Mouse (Mus musculus) layer of hippocampus, adult 18-20 months (tissue): ENCODE results near the gene Mapk6. TPM values are rescaled to one million over a fixed set of nuclear protein-coding genes. Genes with fewer than 3 reads are reported as not detected.
A peak's percentile ranks its signal among the peaks of the same experiment; 100 is the strongest.

Experiments
- DNase-seq, 2 experiments: peaks; one replicate each; pipeline ENCODE4 v3.0.0; 2022; ENCODE audit warnings: low spot score in 2 of 2
- total RNA-seq, 2 experiments: library from RNA; stranded (reverse); gene quantifications; 2 replicates each; pipeline ENCODE4 v1.2.3; 2021

Mapk6 gene
- total RNA-seq, 2 experiments from 2014 or later = 25.4 to 27.0 TPM

DNA sequence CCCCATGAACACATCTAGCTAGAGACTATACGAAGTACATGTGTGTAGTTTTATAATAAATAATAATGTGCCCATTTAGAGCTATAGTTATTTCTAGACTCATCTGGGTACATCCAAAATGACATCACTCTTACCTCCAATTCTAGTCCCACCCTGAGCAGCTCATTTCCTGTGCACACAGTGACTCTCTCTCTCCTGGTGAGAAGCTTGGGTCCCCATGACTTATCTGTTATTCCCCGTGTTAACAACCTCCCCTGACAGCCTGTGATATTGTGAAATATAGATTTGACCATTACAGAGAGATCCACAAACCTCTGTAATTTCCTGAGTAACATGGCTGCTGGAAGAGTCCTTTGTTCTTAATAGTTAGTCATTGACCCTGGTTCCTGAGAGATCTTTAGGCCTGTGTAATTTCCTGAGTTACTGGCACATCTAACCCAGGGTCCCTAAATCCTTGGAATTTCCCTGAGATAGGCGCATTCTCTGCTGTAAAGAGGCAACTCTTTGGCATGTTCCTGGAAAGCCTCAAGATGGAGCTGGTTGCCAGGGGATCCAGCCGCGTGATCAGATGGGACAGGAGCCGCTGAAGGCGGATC lies 16.1 kb upstream of the Mapk6 start:
- DNase-seq = no peak

DNA sequence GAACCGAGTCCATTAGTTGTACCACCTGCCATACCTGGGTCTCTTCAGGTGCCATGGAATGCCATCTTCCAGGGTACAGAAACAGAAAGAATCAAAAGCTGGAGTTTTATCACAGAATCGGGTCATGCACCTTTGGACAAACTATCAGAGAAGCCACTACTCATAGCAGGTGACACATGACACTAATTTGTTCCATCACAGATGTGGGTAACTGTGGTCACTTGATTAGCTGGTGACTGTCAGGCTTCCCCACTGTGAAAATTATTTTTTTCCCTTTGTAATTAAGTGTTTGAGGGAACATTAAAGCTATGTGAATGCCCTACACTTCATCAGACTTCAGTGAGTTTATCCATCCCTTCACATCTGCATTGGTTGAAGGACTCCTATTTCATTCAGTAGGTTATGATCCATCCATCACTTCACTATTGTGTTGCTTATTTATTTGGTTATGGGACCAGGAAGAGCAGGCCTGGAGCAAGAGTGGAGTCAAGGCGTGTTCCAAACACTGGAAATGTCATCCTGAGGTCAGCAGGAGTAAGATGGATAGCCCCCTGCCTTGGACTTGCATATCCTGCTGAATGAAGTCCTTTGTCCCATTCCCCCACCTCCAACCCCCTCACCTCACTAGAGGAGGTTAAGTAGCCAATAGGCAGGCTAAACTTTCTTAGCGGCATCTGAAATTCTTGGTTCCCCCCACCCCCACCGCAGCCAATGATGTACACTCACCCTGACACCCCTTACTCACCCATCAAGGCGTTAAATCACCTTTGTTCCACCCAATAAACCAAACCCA lies 14.7 kb upstream of the Mapk6 start:
- DNase-seq = no peak

DNA sequence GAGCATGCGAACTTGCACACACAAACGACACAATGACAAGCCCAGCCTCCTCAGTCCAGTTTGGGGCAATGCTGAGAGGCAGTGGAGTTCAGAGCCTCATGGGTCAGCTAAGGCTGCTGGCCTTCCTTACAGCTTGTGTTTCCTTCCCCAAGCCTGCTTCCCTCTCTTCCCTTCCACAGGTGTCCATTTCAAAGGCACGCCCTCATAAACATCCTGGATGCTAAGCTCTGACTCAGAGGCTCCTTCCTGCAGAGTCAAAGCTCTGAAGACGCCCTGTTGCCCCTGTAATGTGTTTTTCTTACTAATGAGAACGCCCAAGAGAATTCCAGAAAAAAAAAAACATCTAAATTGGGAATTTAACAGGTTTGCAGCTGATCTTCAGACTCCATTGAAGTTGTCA lies 13.9 kb upstream of the Mapk6 start:
- DNase-seq = no peak

DNA sequence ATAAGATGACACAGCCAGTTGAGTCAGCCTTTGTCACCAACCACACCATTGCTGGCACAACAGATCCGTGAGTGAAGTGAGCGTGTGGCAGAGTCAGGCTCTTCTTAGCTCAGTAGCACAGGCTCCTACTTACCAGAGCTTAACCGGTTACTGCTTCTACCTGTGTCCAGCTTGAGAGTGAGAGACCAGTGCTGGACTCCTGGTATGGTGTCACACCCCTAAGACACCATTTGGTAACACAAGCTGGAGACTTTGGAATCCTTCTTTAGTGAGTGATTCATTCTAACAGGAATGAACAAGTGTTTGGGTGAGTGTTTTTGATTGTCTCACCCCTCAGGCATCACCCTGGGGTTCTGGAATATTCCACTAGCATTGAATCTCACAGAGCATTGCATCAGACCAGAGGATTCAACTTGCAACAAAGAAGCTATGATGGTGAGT lies 12.5 kb upstream of the Mapk6 start:
- no peak for DNase-seq

DNA sequence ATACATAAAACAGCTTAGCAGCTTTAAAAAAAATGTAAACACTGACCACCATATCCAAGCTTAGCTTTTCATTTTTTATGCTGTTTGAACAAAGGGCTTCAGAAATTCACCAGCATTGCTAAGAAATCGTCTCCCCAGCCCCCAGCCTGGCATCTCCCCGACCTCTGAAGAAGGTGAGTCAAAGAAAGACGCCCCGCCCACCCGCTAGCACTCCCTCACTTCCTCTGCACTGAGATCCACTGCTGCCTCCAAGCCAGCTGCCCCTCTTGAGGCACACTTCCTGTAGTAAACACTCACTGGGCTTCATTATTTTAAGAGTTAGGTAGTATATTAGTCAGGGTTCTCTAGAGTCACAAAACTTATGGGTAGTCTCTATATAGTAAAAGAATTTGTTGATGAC lies 4.4 kb upstream of the Mapk6 start:
- DNase-seq = no peak

DNA sequence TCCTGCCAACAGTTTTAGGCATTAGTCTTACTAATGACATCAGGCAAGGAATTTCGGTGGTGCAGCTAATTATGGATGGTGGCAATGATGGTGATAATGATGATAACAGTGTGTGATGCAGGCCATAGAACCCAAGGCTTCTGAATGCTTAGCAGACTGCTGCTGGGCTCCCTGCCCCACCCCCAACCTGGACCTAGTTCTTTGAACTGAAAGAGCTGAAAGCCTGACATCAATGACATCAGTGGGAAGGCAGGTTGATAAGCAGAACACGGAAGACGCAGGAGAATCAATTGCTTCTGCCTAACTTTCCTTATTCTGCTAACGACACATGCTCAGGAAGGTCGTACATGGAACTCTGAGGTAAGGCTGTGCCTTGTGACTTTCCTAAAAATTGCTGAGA lies 3.4 kb upstream of the Mapk6 start:
- DNase-seq = no peak

DNA sequence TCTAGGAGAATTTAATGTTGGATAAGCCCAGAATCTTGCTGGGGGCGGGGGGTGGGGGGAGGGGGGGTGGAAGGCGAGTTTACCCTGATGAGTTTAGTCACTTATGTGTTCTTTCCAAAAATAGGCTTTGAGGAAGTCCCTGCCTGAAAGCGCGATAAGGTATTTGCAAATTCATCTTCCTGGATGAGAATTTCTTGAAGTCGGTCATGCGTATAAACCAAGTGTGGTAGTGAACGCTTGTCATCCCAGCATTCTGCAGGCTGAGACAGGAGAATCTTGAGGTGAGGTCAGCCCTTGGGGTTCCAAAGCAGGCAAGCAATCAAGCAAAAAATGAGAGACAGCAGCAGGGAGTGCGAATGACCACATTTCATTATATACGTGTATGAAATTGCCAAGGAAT lies 1.8 kb upstream of the Mapk6 start:
- no peak for DNase-seq

DNA sequence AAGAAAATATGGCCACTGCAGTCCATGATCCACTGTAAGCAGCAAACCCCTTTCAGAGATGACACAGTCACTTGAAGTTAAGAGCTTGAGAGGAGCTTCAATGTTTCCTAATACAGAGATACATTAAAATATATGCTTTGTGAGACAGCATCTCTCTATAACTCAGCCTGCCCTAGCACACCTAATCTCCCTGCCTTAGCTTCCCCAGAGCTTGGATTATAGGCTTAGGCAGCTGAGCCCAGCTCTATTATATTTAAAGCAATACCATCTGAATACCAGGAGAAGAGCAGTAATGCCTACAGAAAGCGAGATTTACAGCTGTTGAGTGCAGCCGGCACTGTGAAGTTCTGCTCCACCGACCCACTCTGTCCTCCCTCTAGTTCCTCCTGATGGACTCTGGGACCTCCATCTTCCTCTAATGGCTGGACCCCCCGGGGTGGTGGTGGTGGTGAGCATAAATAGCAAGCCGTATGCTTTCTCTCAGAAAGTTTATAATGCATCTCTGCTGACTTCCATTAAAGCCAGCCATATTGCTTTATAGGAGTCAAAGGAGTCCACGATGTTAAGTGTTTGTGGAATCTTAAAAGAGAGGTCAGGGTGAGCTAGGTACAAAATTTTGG lies 1.2 kb upstream of the Mapk6 start:
- DNase-seq = no peak

DNA sequence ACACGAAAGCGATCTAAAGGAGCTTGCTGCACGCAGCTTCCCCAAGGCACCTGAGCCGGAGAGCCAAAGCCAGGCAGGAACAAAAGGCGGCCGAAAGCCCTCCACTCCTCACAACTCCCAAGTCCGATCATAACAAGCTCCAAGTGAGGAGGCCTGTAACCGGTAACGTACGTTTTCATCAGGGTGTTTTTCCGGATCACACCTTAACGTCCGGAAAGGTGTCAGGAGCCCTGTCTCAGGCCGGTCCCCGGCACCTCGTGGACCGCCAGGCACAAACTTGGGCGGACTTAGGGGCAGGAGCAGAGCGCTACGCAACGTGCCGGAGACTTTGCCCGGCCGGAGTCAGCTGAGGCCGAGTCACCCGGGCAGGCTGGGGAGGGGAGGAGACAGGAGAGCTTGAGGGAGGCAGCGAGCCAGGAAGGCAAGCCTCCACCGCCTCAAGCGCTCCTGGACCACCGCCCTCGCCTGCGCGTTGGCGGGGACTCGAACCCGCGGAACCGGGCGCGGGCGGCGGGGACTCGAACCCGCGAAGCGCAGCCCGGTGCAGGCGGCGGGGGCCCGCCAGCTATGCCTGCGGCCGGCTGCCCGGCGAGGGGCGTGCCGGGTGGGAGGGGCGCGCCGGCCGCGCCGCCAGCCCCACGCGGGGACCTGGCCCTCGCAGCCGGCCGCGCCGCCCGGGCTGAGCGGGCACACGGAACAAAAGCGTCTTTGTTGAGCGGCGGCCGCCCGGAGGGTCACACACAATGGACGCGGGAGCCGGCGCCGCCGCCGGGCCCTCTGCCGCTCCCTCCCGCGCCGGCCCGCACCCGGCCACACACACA lies 564 bp downstream of the Mapk6 start:
- peak; percentile 16 to 22 for DNase-seq

DNA sequence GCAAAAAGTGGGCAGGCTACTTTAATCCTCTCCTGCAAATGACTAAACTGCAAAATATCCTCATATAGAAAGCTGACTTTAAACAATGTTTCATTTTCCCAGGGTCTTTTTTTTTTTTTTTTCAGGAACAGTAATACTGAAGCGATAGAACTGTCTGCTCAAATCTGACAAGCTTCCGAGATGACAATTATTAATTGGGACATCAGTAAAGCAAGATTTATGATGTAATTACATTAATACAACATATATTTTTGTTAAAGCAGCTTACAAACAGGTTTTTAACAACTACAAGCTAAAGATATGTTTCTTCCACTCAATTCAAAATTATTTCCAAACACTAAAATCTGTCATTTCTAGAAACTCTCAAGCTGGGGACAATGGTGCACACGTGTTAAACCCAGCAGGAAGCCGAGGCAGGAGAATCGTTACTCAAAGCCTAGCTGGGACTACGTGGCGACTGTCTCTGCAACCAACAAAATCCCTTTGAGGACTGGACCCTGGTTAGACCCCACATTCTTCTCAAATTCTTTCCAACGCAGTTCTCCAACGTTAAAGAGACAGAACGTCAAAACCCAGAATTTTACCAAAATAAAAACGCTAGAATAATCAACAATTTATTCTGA lies 1.5 kb downstream of the Mapk6 start:
- DNase-seq = no peak

DNA sequence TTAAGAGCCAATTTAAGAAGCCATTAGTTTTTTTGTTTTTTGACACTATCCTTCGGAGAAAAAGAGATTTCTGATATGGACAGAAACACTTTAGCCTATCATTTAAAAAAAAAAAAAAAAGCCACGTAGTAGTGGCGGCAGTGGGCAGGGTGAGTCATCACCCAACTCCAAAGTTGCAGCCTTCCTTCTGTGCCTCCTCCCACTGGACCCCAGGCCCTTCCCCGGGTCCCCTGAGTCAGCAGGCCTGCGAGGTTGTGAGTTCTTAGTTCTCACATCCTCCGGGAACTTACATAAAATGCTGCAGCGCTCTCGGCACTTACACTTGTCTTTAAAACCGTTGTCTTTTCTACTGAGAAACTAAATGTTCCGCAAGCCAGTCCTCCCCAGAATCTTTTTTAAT lies 2.0 kb downstream of the Mapk6 start:
- peak in 1 of 2 experiments; percentile 20 for DNase-seq

DNA sequence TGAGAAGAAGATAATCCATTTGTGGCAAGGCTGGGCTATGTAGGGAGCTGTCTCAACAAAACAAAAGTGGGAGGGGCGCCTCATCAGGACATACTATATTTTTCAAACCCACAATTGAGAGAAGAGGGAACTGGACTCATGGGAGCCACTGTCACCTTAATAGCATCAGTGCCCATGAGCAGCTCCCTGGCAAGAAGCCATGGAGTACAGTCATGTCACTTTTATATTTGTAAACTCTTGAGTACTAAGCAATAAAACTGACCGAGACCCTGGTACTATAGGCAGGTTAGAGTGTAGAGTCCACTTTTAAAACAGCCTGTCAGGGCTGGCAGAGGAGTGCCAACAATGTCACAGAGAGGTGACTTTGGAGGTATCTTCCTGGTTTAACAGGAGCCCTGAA lies 3.7 kb downstream of the Mapk6 start:
- no peak for DNase-seq

DNA sequence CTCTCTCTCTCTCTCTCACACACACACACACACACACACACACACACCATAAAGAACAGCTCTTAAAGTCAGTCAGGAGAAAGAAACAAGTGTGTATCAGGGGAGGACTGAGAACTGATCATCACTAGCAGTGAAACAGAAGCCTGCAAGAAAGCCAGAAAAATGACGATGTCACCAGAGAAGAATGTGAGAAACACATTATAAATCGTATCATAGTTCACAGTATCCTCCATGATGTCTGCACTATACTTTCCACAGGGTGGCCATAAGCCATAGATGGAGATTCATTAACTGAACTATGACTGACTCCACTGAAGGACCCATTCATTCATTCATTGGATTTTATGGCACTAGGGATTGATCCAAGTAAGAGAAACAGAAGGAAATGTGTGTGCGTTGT lies 6.3 kb downstream of the Mapk6 start:
- no peak for DNase-seq

DNA sequence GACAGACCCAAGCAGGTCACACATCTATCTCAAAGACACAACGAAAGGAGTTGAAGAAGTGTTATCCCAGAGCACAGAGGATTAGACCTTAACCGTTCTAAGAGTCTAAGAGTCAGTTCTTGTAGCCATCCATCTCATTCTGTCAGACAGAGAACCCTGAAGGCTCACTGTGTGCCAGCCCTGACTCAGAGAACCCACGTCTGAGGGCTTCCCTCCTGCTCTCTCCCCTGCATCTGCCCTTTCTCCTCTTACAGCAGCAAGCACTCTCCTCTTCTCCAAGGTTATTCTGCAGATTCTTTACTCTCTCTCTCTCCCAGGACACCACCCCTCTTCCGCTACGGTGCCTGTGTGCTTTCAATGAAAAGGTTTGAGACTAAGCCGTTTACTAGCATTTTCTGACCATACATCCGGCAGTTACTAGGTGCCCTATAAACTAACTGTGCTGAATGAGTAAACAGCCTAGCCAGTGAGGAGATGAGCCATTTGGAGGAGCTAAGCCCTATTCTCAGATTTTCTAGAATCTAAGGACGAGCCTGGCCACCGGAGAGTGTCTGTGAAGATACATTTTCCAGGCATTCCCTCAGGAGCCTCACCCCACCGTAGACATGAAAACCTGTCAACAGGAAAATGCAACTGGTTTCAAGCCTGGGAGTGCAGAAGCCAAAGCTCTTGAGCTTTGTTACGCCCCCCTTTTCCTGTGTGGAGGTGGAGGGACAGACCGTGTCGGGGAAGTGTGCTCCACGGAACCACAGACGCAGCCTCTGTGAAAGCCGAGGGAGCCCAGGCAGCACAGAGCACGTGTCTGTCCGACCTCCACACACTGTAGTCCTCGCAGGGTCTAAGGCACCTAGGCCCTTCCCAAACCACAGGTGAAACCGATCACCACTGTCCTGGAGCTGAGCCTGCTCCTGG lies 8.0 kb downstream of the Mapk6 start:
- no peak for DNase-seq

DNA sequence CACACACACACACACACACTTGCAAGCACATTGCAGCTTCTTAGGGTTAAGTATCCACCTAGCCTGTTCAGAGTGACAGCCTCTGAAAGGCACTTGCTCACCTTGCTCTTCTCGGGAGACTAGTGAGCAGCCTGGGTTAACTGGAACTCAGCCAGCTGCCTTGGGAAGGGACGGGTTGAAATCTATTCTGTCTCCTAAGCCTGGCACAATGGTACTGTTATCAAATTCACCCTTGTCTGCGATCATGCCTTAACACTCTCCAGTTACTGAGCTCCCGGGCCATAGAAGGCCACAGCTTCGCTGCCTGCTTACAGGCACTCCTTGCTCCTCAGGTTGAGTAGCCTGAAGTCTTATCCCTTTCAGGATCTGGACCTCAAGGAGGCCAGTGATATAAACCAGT lies 9.2 kb downstream of the Mapk6 start:
- no peak for DNase-seq

DNA sequence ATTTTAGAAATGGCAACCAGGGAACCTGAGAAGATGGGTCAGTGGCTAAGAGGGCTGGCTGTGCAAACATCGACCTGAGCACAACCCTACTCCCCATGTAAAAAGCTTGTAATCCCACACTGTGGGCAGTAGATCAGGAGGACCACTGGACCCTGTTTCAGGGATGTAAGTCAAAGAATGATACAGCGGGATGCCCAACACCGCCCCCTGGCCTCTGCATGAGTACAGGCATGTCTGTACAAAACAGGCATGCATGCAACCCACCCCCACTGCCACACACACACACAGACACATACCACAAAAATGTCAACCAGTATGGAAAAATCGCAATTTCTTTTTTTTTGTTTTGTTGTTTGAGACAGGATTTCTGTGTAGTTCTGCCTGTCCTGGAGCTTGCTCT lies 10.7 kb downstream of the Mapk6 start:
- DNase-seq = no peak

DNA sequence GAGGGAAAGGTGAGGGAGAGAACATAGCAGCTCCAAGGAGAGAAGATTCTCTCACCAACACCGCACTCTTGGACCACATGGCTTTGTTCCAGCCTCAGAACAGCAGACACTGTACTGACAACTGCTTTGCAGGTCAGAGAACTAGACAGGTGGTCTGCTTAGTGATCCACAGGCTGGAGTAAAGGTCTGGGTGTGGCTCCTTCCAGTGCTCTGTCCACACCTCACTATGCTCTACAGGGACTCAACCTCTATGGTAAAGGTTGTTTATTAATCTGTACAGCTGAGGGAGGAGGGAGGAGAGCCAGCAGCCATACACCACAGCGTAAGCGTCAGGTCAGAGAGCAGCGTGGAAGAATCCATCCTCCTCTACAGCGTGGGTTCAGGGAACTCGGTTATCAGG lies 13.8 kb downstream of the Mapk6 start:
- no peak for DNase-seq

DNA sequence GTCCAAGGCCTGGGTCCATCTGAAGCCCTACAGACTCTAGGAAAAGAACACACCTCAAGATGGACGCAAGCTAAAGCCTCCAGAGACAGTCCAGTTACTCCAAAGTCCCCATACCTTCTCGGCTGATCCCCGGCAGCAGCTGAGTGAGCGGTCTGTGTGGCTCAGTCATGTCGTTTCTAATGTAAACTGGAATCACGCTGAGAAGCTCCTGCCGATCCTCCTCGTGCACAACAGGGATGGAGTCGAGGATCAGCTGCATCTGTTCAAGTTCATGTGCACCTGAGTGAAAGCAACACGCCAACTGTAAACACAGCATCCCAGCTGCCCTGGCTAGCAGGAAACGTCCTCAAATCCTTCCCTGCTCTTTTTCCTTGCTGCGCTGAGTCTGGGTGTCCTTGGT lies 16.6 kb downstream of the Mapk6 start:
- DNase-seq = no peak

DNA sequence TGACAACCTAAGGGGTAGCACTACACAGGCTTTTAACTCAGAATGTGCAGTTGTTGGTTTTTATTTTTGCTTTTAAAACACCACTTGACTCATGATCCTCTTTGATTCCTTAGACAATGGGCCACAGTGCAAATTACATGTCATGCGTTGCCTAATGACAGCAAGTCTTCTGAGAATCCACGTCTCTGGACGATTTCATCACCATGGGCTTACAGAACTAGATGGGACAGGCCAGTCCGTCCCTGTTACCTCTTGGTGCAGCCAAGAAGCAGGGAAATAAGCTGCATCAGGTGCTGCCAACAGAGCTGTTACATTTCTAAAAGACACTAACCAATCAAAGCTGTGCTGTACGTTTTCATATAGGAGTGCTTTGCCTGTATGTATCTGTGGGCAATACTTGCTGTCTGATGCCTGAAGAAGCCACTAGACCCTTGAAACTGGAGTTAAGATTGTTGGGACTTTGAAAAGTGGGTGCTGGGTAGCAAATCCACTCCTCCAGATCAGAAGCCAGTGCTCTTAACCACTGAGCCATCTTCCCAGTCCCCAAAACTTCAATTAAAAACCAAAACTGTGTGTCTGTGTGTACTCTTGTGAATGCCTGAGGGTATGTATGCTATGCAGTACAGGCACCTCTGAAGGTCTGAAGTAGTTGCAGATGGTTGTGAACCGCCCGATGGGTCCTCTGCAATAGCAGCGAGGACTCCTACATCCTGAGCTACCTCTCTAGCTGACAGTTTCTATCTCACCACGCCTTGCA lies 24.4 kb downstream of the Mapk6 start:
- no peak for DNase-seq
